Mouse (Mus musculus) right cerebral cortex, adult 18-20 months (tissue): ENCODE results near the gene Pef1.

ENCODE experiments used
- DNase-seq: peaks from one replicate; pipeline ENCODE4 v3.0.0; 2022; ENCODE audit warnings: mixed read lengths

Pef1 gene

GRCm38 (mm10) chr4:130176156-130176720 is 73.9 kb downstream of the Pef1 start:
- no peak for DNase-seq

GRCm38 (mm10) chr4:130177087-130177486 is 74.7 kb downstream of the Pef1 start:
- no peak for DNase-seq

- no peak for DNase-seq
Observed at GRCm38 (mm10) chr4:130177536-130177935, 75.2 kb downstream of the Pef1 start.
